Mouse (Mus musculus) heart, embryonic 12.5 days (tissue): ENCODE results near the gene Rpl27. TPM values are rescaled to one million over a fixed set of nuclear protein-coding genes. Genes with fewer than 3 reads are reported as not detected.
"Not testable (repeated sequence)": the region's sequence is repeated elsewhere in the genome, so short reads cannot be mapped to it uniquely, and the experiment has no call there.

Source experiments
- ATAC-seq: fragments of 200-750 bp; cut with Nextera tagmentation; 2 replicates; pipeline ENCODE4 v1.8.0; 2017; ENCODE audit warnings: moderate TSS enrichment, moderate library complexity; ENCODE audit not compliant: insufficient number of reproducible peaks, low FRiP score
- H3K27ac ChIP-seq: fragments of 300-500 bp; sonication (generic); 2 replicates; pipeline ENCODE4 v1.5.1; 2016; ENCODE audit warnings: mild to moderate bottlenecking, moderate library complexity; ENCODE audit not compliant: poor library complexity, severe bottlenecking
- H3K27me3 ChIP-seq: fragments of 300-500 bp; sonication (generic); replicated peaks from 2 replicates; pipeline ENCODE4 v1.6.1; 2016; ENCODE audit warnings: mild to moderate bottlenecking, moderate library complexity
- H3K36me3 ChIP-seq: fragments of 300-500 bp; sonication (generic); 2 replicates; pipeline ENCODE4 v1.6.1; 2016; ENCODE audit warnings: mild to moderate bottlenecking, moderate library complexity
- H3K4me1 ChIP-seq: fragments of 300-500 bp; sonication (generic); replicated peaks from 2 replicates; pipeline ENCODE4 v1.6.1; 2016; ENCODE audit warnings: mild to moderate bottlenecking
- H3K4me2 ChIP-seq: fragments of 300-500 bp; sonication (generic); 2 replicates; pipeline ENCODE4 v1.6.1; 2016; ENCODE audit warnings: mild to moderate bottlenecking, moderate library complexity
- H3K4me3 ChIP-seq: fragments of 300-500 bp; sonication (generic); 2 replicates; pipeline ENCODE4 v1.5.1; 2016; ENCODE audit warnings: mild to moderate bottlenecking
- H3K9ac ChIP-seq: fragments of 300-500 bp; sonication (generic); 2 replicates; pipeline ENCODE4 v1.6.1; 2016; ENCODE audit warnings: mild to moderate bottlenecking, moderate library complexity
- H3K9me3 ChIP-seq: fragments of 300-500 bp; sonication (generic); replicated peaks from 2 replicates; pipeline ENCODE4 v1.6.1; 2016; ENCODE audit warnings: mild to moderate bottlenecking, moderate library complexity
- WGBS: fragments of 180-500 bp; shearing (Covaris S2); methylation state at CpG from one replicate; pipeline ENCODE4 v1.1.7; 2016; 5-methylcytosine and 5-hydroxymethylcytosine counted together
- polyA plus RNA-seq: library from polyadenylated mRNA; unstranded; fragments of >200 nt; fragmentation: Nextera tagmentation; extraction: Ambion mirVana; gene quantifications from 2 replicates; pipeline ENCODE4 v1.2.1, GENCODE M21; 2016

Rpl27 gene
- polyA plus RNA-seq, 1 experiment from 2014 or later = 247 TPM

DNA sequence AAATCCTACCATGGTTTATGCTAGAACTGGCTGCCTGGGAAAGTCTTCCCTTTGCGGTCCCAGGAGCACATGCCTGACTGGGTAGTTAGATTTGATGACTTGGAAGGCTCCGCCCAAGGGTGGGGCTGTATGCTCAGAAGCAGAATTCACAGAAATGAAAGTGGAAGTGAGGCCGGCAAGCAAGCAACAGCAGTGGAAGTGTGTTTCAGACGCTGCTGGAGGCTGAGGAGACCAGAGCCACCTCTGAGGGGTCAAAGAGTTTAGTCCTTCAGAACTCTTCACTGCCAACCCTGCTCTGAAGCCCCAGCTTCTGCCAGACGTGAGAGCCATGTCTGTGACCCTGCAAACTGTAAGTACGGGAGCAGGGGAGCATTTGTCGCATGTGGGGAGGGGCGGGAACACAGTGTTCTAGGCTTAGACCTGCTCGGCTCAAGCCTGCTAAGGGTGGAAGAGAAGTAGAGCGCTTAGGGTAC, 6.2 kb downstream of the Rpl27 start, which contains the start of gene Ifi35:
Gene Ifi35, plus strand, starts transcription at position 134 of the 473 bp plus-strand sequence.
- Histone ChIP-seq H3K9me3 (no peaks in the 10 kb centered on the region), H3K36me3 (peaks cover 28% of the 10 kb centered on the region), H3K27ac (peak within 1 kb of the TSS; percentile 61), H3K4me1 (peaks cover 40% of the 10 kb centered on the region), H3K4me2 (peak within 1 kb of the TSS; percentile 63), H3K4me3 (peak within 1 kb of the TSS; percentile 54), H3K27me3 (no peaks in the 10 kb centered on the region), H3K9ac (peak within 1 kb of the TSS; percentile 57)
- 15% methylated on average over 10 of the region's 10 CpGs for WGBS
- peak; percentile 79 for ATAC-seq

DNA sequence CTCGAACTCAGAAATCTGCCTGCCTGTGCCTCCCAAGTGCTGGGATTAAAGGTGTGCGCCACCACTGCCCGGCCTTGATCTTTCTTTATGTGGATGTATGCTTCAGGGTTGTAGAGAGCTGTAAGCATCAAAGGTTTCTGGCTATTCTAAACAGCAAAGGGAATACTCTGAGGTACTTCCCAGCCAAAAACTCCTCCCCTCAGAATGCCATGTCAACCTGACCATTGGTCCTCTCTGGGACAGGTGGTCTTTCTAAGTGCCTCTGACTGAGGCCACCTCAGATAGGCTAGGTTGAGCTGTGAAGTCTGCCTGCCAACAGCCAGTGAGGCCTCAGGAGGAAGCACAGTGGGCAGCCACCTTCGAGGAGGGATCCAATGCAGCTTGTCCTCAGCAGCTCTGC, 6.8 kb downstream of the Rpl27 start:
- H3K36me3 ChIP-seq = peaks cover 22% of the 10 kb centered on the region
- H3K27me3 ChIP-seq = no peaks in the 10 kb centered on the region
- peak overlapping the region; percentile 57; the same call in 1 of the 2 replicates for H3K9ac ChIP-seq
- H3K9me3 ChIP-seq = no peaks in the 10 kb centered on the region
- no peak for ATAC-seq
- H3K4me1 ChIP-seq = peaks cover 34% of the 10 kb centered on the region
- no peak overlapping the region for H3K27ac ChIP-seq
- peak overlapping the region; percentile 63 for H3K4me2 ChIP-seq
- peak overlapping the region; percentile 54 for H3K4me3 ChIP-seq
- 72% methylated on average over 4 of the region's 4 CpGs for WGBS

DNA sequence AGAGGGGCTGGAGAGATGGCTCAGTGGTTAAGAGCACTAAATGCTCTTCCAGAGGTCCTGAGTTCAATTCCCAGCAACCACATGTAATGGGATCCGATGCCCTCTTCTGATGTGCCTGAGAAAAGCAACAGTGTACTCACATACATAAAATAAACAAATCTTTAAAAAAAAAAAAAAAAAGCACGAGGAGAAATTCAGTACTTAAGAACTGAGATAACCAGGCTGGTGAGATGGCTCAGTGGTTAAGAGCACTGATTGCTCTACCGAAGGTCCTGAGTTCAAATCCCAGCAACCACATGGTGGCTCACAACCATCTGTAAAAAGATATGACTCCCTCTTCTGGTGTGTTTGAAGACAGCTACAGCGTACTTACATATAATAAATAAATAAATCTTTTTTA, 7.5 kb downstream of the Rpl27 start:
- not testable (repeated sequence) for H3K27me3 ChIP-seq, H3K27ac ChIP-seq, H3K4me2 ChIP-seq, ATAC-seq, H3K9me3 ChIP-seq, H3K9ac ChIP-seq, H3K4me3 ChIP-seq
- Histone ChIP-seq H3K36me3 (peaks cover 15% of the 10 kb centered on the region), H3K4me1 (peaks cover 30% of the 10 kb centered on the region)
- WGBS = 82% methylated on average over 4 of the region's 4 CpGs

DNA sequence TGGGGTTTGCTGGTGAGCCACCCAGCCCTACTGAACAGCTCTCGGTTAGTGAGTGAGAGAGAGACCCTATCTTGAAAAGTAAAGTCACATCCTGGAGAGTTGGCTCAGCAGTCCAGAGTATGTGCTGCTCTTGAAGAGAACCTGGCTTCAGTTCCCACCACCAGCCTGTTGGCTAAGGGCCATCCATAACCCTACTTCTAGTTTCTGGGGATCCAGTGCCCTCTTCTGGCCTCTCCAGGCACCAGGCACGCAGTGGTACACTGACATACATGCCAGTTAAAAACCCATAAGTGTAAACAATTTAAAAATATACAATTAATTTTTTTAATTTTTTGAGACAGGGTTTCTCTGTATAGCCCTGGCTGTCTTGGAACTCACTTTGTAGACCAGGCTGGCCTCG, 8.3 kb downstream of the Rpl27 start:
- no peak overlapping the region for H3K4me2 ChIP-seq
- H3K4me1 ChIP-seq = peaks cover 26% of the 10 kb centered on the region
- no peak overlapping the region for H3K27ac ChIP-seq
- WGBS = 75% methylated on average over 3 of the region's 3 CpGs
- no peaks in the 10 kb centered on the region for H3K9me3 ChIP-seq
- H3K36me3 ChIP-seq = peaks cover 9% of the 10 kb centered on the region
- H3K9ac ChIP-seq = no peak overlapping the region
- H3K27me3 ChIP-seq = no peaks in the 10 kb centered on the region
- ATAC-seq = no peak
- no peak overlapping the region for H3K4me3 ChIP-seq

DNA sequence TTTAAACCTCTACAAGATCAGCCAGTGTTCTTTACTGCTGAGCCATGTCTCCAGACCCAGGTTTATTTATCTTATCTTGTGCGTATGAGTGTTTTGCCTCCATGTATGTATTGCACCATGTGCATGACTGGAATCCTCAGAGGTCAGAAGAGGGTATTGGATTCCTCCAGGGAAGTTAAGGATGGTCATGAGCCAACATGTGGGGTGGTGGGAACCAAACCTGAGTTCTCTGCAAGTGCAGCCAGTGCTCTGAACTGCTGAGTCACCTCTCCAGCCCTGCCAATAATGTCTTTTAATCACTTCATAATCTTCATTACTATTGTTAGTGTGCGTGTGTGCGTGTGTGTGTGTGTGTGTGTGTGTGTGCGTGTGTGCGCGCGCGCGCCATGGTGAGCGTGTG, 9.4 kb downstream of the Rpl27 start:
- H3K27me3 ChIP-seq = no peaks in the 10 kb centered on the region
- no peak overlapping the region for H3K4me3 ChIP-seq
- no peak overlapping the region for H3K4me2 ChIP-seq
- H3K4me1 ChIP-seq = peaks cover 26% of the 10 kb centered on the region
- H3K27ac ChIP-seq = no peak overlapping the region
- H3K9ac ChIP-seq = no peak overlapping the region
- peaks cover 5% of the 10 kb centered on the region; the same call in 1 of the 2 replicates for H3K36me3 ChIP-seq
- no peak for ATAC-seq
- no peaks in the 10 kb centered on the region for H3K9me3 ChIP-seq
- 93% methylated on average over 10 of the region's 10 CpGs for WGBS

DNA sequence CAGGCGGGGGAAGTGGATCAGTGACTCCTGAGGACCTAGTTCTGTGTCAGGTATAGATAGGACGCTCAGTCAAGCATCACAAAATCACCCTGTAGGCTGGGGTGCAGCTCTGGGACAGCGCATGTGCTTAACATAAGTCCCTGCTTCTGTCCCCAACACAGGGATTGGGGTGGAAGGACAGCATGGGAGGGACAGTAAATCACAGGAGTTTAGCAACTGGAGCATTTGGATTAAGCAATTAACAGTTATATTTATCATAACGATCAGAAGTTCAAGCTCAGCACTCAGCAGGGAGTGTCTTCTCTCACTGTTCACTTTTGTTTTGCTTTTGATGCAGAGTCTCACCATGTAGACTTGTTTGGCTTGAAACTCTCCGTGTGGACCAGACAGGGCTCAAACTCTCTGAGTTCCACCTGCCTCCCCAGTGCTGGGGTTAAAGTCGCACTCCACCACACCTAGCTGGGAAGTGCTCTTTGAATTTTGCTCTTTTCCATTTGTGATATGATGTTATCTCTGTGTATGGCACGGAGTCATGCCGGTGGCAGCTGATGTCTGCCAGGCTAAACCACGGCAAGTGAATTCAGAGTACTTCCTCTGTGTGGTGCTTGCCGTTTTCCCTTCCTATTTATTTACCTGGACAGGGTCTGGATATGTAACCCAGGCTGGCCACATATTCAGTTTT, 10.1 kb downstream of the Rpl27 start:
- 56% methylated on average over 10 of the region's 10 CpGs for WGBS
- Histone ChIP-seq H3K4me2 (no peak overlapping the region), H3K9ac (no peak overlapping the region), H3K27me3 (no peaks in the 10 kb centered on the region), H3K27ac (no peak overlapping the region), H3K36me3 (peaks cover 12% of the 10 kb centered on the region), H3K4me1 (peaks cover 26% of the 10 kb centered on the region), H3K4me3 (no peak overlapping the region), H3K9me3 (no peaks in the 10 kb centered on the region)
- ATAC-seq = no peak

DNA sequence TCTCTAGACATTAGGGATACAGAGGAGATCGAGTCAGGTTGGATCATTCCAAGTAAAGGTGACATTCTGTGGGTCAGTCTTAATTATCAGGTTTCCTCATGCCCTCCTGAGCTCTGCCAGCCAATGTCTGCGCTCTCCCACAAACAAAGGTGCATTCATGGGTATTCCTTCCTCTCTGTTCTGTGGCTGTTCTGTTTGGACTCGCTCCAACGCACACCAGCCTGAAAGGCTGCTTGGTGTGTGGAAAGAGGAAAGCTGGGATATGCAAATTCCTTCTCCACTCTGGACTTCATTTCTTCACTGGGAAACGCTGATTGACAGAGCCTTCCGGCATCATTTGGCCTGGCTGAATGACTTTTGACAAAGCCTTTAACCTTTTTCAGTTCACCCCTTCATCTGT, 12.6 kb downstream of the Rpl27 start:
- H3K4me2 ChIP-seq = no peak overlapping the region
- no peak for ATAC-seq
- 64% methylated on average over 6 of the region's 6 CpGs for WGBS
- no peak overlapping the region for H3K4me3 ChIP-seq
- H3K36me3 ChIP-seq = peaks cover 36% of the 10 kb centered on the region
- no peaks in the 10 kb centered on the region for H3K27me3 ChIP-seq
- peaks cover 13% of the 10 kb centered on the region for H3K4me1 ChIP-seq
- no peak overlapping the region for H3K27ac ChIP-seq
- no peaks in the 10 kb centered on the region for H3K9me3 ChIP-seq
- H3K9ac ChIP-seq = no peak overlapping the region

DNA sequence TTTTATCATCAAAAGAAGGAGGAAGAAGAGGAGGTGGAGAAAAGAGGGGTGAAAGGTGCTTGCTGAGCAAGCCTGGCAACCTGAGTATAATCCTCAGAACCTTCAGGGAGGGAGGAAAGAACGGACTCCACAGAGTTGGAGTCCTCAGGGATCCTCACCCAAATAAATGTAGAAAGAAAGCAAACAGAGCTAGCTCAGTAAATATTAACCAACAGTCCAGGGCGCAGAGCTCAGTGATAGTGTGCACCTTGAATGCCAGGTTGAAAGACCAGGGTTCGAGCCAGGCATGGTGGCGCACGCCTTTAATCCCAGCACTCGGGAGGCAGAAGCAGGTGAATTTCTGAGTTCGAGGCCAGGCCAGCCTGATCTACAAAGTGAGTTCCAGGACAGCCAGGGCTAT, 13.5 kb downstream of the Rpl27 start:
- WGBS = 91% methylated on average over 7 of the region's 7 CpGs
- peaks cover 19% of the 10 kb centered on the region for H3K4me1 ChIP-seq
- H3K36me3 ChIP-seq = peaks cover 45% of the 10 kb centered on the region
- ATAC-seq = no peak
- no peaks in the 10 kb centered on the region for H3K27me3 ChIP-seq
- no peak overlapping the region for H3K9ac ChIP-seq
- H3K27ac ChIP-seq = no peak overlapping the region
- H3K4me2 ChIP-seq = no peak overlapping the region
- H3K9me3 ChIP-seq = no peaks in the 10 kb centered on the region
- H3K4me3 ChIP-seq = no peak overlapping the region

- 87% methylated on average over 9 of the region's 9 CpGs for WGBS
Observed at GRCm38 (mm10) chr11:101457631-101458030, 15.5 kb downstream of the Rpl27 start.

GRCm38 (mm10) chr11:101458217-101458616, 16.1 kb downstream of the Rpl27 start:
- Histone ChIP-seq H3K4me1 (peaks cover 22% of the 10 kb centered on the region), H3K9me3 (no peaks in the 10 kb centered on the region), H3K4me3 (no peak overlapping the region), H3K9ac (no peak overlapping the region), H3K4me2 (no peak overlapping the region), H3K27ac (no peak overlapping the region), H3K27me3 (no peaks in the 10 kb centered on the region), H3K36me3 (peaks cover 65% of the 10 kb centered on the region)
- 83% methylated on average over 12 of the region's 12 CpGs for WGBS
- no peak for ATAC-seq

More at GRCm38 (mm10) chr11:101457631-101458030, 15.5 kb downstream of the Rpl27 start:
- Histone ChIP-seq H3K27ac (no peak overlapping the region), H3K36me3 (peaks cover 64% of the 10 kb centered on the region), H3K4me3 (no peak overlapping the region), H3K9ac (no peak overlapping the region), H3K9me3 (no peaks in the 10 kb centered on the region), H3K4me2 (no peak overlapping the region), H3K27me3 (no peaks in the 10 kb centered on the region), H3K4me1 (peaks cover 16% of the 10 kb centered on the region)
- ATAC-seq = no peak

DNA sequence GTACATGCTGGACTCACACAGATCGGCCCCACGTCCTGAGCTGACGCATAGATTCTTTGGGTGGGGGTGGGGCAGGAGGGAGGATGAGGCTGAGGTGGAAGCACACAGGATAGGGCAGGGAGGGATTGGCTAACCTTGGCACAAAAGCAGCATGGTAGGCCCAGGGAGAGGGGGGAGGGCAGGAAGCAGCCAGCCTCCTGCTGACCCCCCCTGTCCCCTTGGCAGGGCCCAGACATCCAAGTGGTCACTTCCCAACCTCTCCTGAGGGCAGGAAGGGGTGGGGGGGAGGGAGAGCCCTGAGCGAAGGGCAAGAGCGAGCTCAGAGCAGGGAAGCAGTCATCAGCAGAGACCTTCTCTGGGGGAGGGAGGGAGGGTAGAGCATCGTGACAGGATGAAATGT, 17.6 kb downstream of the Rpl27 start:
- H3K4me2 ChIP-seq = no peak overlapping the region
- no peak overlapping the region for H3K4me3 ChIP-seq
- no peaks in the 10 kb centered on the region for H3K9me3 ChIP-seq
- H3K9ac ChIP-seq = 0 out of 2 replicates have a peak overlapping the region, but pooled peaks have one; percentile 9
- ATAC-seq = no peak
- WGBS = 48% methylated on average over 6 of the region's 6 CpGs
- H3K27me3 ChIP-seq = no peaks in the 10 kb centered on the region
- H3K36me3 ChIP-seq = peaks cover 65% of the 10 kb centered on the region
- peaks cover 33% of the 10 kb centered on the region for H3K4me1 ChIP-seq
- no peak overlapping the region for H3K27ac ChIP-seq

GRCm38 (mm10) chr11:101460321-101460720, 18.2 kb downstream of the Rpl27 start:
- Histone ChIP-seq H3K9me3 (no peaks in the 10 kb centered on the region), H3K4me3 (no peak overlapping the region), H3K4me1 (peaks cover 35% of the 10 kb centered on the region), H3K36me3 (peaks cover 65% of the 10 kb centered on the region), H3K27me3 (no peaks in the 10 kb centered on the region), H3K27ac (no peak overlapping the region), H3K4me2 (no peak overlapping the region), H3K9ac (no peak overlapping the region)
- WGBS = 84% methylated on average over 15 of the region's 15 CpGs
- no peak for ATAC-seq
